Mouse (Mus musculus): ENCODE data around the gene Rnase10. TPM values are rescaled to one million over a fixed set of nuclear protein-coding genes. Genes with fewer than 3 reads are reported as not detected.

Gene Rnase10
- polyA plus RNA-seq, 1 experiment from 2014 or later, result 0.42 TPM

GRCm38 (mm10) chr14:51050063-51050462 is 42.5 kb downstream of the Rnase10 start, which contains the start of gene Rnase11:
TSS of gene Rnase11 (minus strand) at chr14:51050163.
- H3K4me1 ChIP-seq (replicated peaks), result peaks cover 10% of the 10 kb centered on the region
- H3K4me2 ChIP-seq, result no peak within 1 kb of the TSS
- 81% methylated on average over 2 of the region's 2 CpGs for WGBS
- no peak within 1 kb of the TSS for H3K9ac ChIP-seq
- no peak within 1 kb of the TSS for H3K27ac ChIP-seq
- H3K36me3 ChIP-seq, result no peaks in the 10 kb centered on the region
- H3K4me3 ChIP-seq, result no peak within 1 kb of the TSS
- no peaks in the 10 kb centered on the region for H3K27me3 ChIP-seq
- no peaks in the 10 kb centered on the region for H3K9me3 ChIP-seq (replicated peaks)
- no peak for ATAC-seq (replicated peaks; ENCODE audit: insufficient number of reproducible peaks, insufficient read depth, low FRiP score, low read depth)

DNA sequence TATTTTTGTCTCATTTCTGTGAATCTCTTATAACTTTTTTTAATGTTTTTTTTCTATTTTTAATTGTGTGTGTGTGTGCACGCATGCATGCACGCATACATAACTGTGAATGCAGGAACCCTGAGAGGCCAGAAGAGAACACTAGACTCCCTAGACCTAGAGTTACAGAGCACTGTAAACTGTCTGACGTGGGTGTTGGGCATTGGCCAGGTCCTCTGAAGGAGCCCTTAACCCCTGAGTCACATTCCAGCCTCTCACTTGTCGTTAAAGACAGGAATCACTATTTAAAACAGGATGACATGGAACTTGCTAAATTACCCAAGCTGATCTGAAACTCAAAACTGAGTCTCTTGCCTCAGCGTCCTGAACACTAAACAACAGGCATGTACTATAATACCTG is 44.4 kb downstream of the Rnase10 start:
- Histone ChIP-seq H3K4me1 (replicated peaks) (peaks cover 10% of the 10 kb centered on the region), H3K36me3 (no peaks in the 10 kb centered on the region), H3K27ac (no peak overlapping the region), H3K4me2 (no peak overlapping the region), H3K9me3 (replicated peaks) (no peaks in the 10 kb centered on the region), H3K4me3 (no peak overlapping the region), H3K9ac (no peak overlapping the region), H3K27me3 (no peaks in the 10 kb centered on the region)
- no peak for ATAC-seq (replicated peaks; ENCODE audit: insufficient number of reproducible peaks, insufficient read depth, low FRiP score, low read depth)
- 56% methylated on average over 5 of the region's 5 CpGs for WGBS

DNA sequence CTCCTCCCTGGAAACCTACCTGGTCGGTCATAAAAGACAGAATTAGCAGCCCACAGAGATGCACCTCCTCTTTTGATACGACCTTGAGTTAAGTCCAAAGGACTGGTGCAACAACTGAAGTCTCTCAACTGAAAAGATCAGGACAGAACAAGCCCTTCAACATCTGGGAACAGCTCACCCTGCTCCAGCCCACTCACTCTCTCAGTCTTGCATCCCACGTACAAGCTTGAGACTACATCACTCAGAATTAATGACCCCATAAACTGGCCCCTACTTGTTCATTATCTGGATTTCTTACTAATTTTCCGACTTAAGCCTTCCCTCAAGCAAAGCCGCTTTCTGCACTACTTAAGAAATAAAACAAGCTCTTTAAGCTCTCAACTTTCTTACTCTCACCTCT is 45.6 kb downstream of the Rnase10 start:
- Histone ChIP-seq H3K4me2 (no peak overlapping the region), H3K9ac (no peak overlapping the region), H3K9me3 (replicated peaks) (no peaks in the 10 kb centered on the region), H3K4me3 (no peak overlapping the region), H3K27me3 (no peaks in the 10 kb centered on the region), H3K27ac (no peak overlapping the region), H3K36me3 (no peaks in the 10 kb centered on the region), H3K4me1 (replicated peaks) (peaks cover 14% of the 10 kb centered on the region)
- WGBS, result 71% methylated on average over 5 of the region's 5 CpGs
- ATAC-seq (replicated peaks; ENCODE audit: insufficient number of reproducible peaks, insufficient read depth, low FRiP score, low read depth), result no peak; the same call in 1 of the 2 replicates

DNA sequence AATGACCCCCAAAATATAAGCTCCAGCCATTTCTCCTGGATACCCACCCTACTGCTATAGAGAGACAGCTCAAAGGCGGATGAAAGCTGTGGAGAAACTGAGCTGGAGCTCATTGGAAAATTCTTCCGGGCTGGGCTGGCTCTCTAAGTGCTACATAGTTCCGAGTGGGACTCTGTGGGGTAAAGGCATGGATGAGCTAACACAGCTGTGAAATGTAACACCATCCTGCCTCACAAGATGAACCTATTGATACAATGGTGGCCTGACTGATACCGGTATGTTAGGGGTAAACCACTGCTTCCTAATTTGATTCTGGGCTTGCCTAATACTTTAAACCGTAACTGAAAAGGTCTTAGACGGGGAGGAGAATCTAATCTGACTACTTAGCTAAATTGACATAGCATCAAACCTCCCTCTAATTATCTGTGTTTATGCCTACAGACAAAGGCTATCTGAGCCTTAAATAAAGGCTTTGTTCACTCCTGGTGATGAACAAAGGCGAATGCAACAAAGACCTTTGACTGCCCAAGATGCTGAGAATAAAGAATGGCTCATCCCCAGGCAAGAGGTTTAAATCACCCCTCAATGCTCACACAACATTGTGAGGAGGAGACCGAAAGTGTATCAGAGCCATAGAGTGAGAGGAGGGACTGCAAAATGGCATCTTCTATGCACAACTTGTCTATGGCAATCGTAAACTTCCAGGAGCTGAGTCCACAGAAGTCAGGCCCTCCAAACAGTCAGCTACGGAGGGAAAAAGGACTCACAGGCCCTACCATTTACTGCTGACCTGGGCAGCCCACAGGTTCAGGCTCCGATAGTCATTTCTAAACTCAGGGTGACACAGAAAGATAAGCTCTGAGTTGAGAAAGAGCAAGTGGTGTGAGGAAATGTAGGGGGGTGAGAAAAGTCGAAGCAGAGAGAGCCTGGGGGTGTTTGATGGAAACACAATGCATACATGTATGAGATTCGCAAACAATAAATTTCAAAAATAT is 47.0 kb downstream of the Rnase10 start:
- H3K9me3 ChIP-seq (replicated peaks), result no peaks in the 10 kb centered on the region
- peaks cover 14% of the 10 kb centered on the region for H3K4me1 ChIP-seq (replicated peaks)
- H3K9ac ChIP-seq, result no peak overlapping the region
- no peak overlapping the region for H3K27ac ChIP-seq
- ATAC-seq (replicated peaks; ENCODE audit: insufficient number of reproducible peaks, insufficient read depth, low FRiP score, low read depth), result no peak
- no peak overlapping the region for H3K4me3 ChIP-seq
- H3K4me2 ChIP-seq, result no peak overlapping the region
- H3K27me3 ChIP-seq, result no peaks in the 10 kb centered on the region
- no peaks in the 10 kb centered on the region for H3K36me3 ChIP-seq
- 71% methylated on average over 13 of the region's 13 CpGs for WGBS

DNA sequence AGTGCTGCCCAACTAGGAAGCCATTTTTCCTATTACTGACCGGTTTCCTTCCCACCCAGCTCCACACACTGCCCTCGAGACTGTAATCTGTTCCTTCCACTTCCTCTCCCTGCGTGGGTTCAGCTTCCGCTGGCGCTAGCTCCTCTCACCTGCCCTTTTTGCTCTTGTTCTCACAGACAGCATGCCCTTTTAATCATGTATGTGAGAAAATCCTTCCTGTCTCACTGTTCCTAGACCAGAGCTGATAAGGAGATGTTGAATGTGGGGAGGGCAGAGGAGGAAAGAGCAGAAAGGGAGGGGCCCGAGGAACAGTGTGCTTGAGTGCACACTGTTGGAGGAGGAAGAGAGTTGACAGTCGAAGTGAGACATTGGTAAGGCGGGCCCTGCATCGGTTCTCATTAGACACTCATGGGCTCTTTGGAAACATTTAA is 49.9 kb downstream of the Rnase10 start, which contains the start of gene Rnase12:
TSS of gene Rnase12 (minus strand) at position 261 of the 431 bp plus-strand sequence.
- Histone ChIP-seq H3K4me3 (no peak within 1 kb of the TSS), H3K27me3 (no peaks in the 10 kb centered on the region), H3K27ac (no peak within 1 kb of the TSS), H3K4me1 (replicated peaks) (peaks cover 11% of the 10 kb centered on the region), H3K4me2 (no peak within 1 kb of the TSS), H3K36me3 (no peaks in the 10 kb centered on the region), H3K9me3 (replicated peaks) (no peaks in the 10 kb centered on the region), H3K9ac (no peak within 1 kb of the TSS)
- WGBS, result 44% methylated on average over 9 of the region's 9 CpGs
- no peak for ATAC-seq (replicated peaks; ENCODE audit: insufficient number of reproducible peaks, insufficient read depth, low FRiP score, low read depth)

Other genes with a start within 250 kb of the Rnase10 start
- gene Ttc5, start 222.2 kb upstream of the Rnase10 start, polyA plus RNA-seq (2015; fragmentation: Nextera tagmentation; extraction: Ambion mirVana), result 42.5 and 49.2 TPM in 2 replicates
- not detected in 2 replicates for gene Ccnb1ip1, start 200.0 kb upstream of the Rnase10 start, polyA plus RNA-seq (2015; fragmentation: Nextera tagmentation; extraction: Ambion mirVana)
- gene Parp2, start 199.9 kb upstream of the Rnase10 start, polyA plus RNA-seq (2015; fragmentation: Nextera tagmentation; extraction: Ambion mirVana), result 36.5 and 37.5 TPM in 2 replicates
- 4.8 and 6.7 TPM in 2 replicates for gene Tep1, start 137.2 kb upstream of the Rnase10 start, polyA plus RNA-seq (2015; fragmentation: Nextera tagmentation; extraction: Ambion mirVana)
- gene Klhl33, start 110.2 kb upstream of the Rnase10 start, polyA plus RNA-seq (2015; fragmentation: Nextera tagmentation; extraction: Ambion mirVana), result 0.08 and 0.18 TPM in 2 replicates
- 117 and 133 TPM in 2 replicates for gene Osgep, start 82.9 kb upstream of the Rnase10 start, polyA plus RNA-seq (2015; fragmentation: Nextera tagmentation; extraction: Ambion mirVana)
- 107 and 120 TPM in 2 replicates for gene Apex1, start 82.8 kb upstream of the Rnase10 start, polyA plus RNA-seq (2015; fragmentation: Nextera tagmentation; extraction: Ambion mirVana)
- gene Pip4p1, start 76.9 kb upstream of the Rnase10 start, polyA plus RNA-seq (2015; fragmentation: Nextera tagmentation; extraction: Ambion mirVana), result 29.8 and 39.6 TPM in 2 replicates
- 29.6 and 37.3 TPM in 2 replicates for gene Pnp, start 76.7 kb upstream of the Rnase10 start, polyA plus RNA-seq (2015; fragmentation: Nextera tagmentation; extraction: Ambion mirVana)
- gene Gm49342, start 63.2 kb upstream of the Rnase10 start, polyA plus RNA-seq (2015; fragmentation: Nextera tagmentation; extraction: Ambion mirVana), result not detected in 2 replicates
- gene Pnp2, start 51.8 kb upstream of the Rnase10 start, polyA plus RNA-seq (2015; fragmentation: Nextera tagmentation; extraction: Ambion mirVana), result 0.18 and 0.41 TPM in 2 replicates
- not detected in 2 replicates for gene Rnase9, start 34.1 kb downstream of the Rnase10 start, polyA plus RNA-seq (2015; fragmentation: Nextera tagmentation; extraction: Ambion mirVana)
- gene Rnase11, start 42.4 kb downstream of the Rnase10 start, polyA plus RNA-seq (2015; fragmentation: Nextera tagmentation; extraction: Ambion mirVana), result not detected in 2 replicates
- not detected in 2 replicates for gene Rnase12, start 49.9 kb downstream of the Rnase10 start, polyA plus RNA-seq (2015; fragmentation: Nextera tagmentation; extraction: Ambion mirVana)
- gene Olfr750, start 66.7 kb downstream of the Rnase10 start, polyA plus RNA-seq (2015; fragmentation: Nextera tagmentation; extraction: Ambion mirVana), result not detected in 2 replicates
- 26.3 and 31.6 TPM in 2 replicates for gene Rnase4, start 83.3 kb downstream of the Rnase10 start, polyA plus RNA-seq (2015; fragmentation: Nextera tagmentation; extraction: Ambion mirVana)
- gene Ang, start 83.4 kb downstream of the Rnase10 start, polyA plus RNA-seq (2015; fragmentation: Nextera tagmentation; extraction: Ambion mirVana), result 4.1 TPM in 2 replicates
- not detected in 2 replicates for gene Eddm3b, start 106.7 kb downstream of the Rnase10 start, polyA plus RNA-seq (2015; fragmentation: Nextera tagmentation; extraction: Ambion mirVana)
- 0.66 and 1.2 TPM in 2 replicates for gene Rnase6, start 116.2 kb downstream of the Rnase10 start, polyA plus RNA-seq (2015; fragmentation: Nextera tagmentation; extraction: Ambion mirVana)
- gene Rnase1, start 139.0 kb downstream of the Rnase10 start, polyA plus RNA-seq (2015; fragmentation: Nextera tagmentation; extraction: Ambion mirVana), result 0.96 and 1.2 TPM in 2 replicates
- gene Rnase2b, start 154.5 kb downstream of the Rnase10 start, polyA plus RNA-seq (2015; fragmentation: Nextera tagmentation; extraction: Ambion mirVana), result not detected in 2 replicates
- not detected in 2 replicates for gene Ang2, start 191.4 kb downstream of the Rnase10 start, polyA plus RNA-seq (2015; fragmentation: Nextera tagmentation; extraction: Ambion mirVana)
- not detected in 2 replicates for gene Ear14, start 195.6 kb downstream of the Rnase10 start, polyA plus RNA-seq (2015; fragmentation: Nextera tagmentation; extraction: Ambion mirVana)
- gene Rnase2a, start 248.4 kb downstream of the Rnase10 start, polyA plus RNA-seq (2015; fragmentation: Nextera tagmentation; extraction: Ambion mirVana), result not detected in 2 replicates